Mouse (Mus musculus): ENCODE data around the gene Clcn6. TPM values are rescaled to one million over a fixed set of nuclear protein-coding genes. Genes with fewer than 3 reads are reported as not detected.
"Not testable (repeated sequence)": the region's sequence is repeated elsewhere in the genome, so short reads cannot be mapped to it uniquely, and the experiment has no call there.

Clcn6 gene
- total RNA-seq, 2 experiments from 2014 or later = 4.8 to 4.9 TPM

DNA sequence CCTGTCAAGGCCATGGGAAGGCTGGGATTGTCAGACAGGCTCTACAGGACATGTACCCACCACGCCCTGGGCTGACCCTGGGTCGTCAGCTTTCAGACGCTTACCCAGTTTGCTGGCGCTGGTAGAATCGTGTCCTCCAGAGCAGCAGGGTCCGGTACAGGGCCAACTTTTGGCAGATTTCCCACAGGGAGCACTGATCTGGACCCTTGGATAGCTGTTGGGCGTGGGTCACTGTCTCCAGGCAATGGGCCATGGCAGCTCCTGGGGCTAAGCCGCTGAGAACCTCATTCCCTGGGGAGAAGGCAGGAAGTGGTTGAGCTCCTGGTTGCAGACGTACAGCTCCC is 27.8 kb upstream of the Clcn6 start:
- peak; percentile 52 for DNase-seq (ENCODE audit: low spot score)

DNA sequence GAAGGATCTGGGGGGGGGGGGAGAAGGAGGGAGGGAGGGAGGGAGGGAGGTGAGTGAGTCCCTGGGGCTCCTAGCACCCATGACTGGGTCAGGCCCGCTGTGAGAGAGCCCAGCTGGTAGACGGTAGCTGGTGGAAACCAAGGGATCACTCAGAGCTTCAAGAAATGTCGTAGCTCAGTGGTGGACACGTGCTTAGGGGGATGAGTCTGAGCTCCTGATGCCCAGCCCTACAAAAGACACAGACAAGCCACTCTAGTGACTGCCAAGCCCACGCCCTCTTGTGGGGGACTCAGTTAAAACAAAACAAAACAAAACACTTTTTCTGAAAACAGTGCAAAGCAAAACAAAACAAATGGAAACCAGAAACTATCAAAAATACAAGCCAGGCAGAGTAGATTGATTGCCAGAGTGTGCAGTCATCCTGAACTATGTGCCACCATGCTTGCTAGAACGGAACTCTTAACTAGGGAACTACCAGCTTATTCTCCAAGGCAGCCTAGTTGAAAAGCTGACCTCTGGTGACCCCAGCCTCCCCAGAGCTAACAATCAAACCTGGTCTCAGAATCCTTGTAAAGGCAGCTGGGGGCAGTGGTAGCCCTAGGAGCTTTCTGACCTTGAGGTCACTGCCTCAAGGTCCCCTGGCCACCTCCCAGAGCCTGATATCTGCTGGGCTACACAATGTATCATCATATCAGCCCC is 27.2 kb upstream of the Clcn6 start:
- DNase-seq (ENCODE audit: low spot score) = no peak

DNA sequence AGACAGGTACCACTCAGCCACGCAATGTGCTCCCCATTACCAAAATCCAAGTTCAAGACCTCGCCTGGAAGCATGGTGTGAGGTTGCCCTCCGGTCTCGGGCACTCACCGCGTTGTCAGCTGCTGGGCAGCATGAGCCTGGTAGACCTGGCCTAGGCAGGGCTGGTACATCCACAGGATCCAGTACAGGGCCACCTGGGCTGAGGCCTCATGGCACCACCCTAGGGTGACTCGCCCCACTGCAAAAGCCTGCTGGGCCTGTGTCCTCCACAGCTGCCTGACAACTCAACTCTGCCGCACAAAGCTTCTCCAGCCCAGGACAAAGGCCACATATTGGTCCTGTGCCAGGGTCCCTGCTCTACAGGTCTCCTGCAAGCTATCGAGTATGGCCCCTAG is 22.5 kb upstream of the Clcn6 start:
- DNase-seq (ENCODE audit: low spot score) = no peak

- DNase-seq (ENCODE audit: low spot score) = no peak
Observed at GRCm38 (mm10) chr4:148060120-148061085, 21.8 kb upstream of the Clcn6 start.

- no peak for DNase-seq (ENCODE audit: low spot score)
Observed at GRCm38 (mm10) chr4:148058993-148059392, 20.4 kb upstream of the Clcn6 start.

DNA sequence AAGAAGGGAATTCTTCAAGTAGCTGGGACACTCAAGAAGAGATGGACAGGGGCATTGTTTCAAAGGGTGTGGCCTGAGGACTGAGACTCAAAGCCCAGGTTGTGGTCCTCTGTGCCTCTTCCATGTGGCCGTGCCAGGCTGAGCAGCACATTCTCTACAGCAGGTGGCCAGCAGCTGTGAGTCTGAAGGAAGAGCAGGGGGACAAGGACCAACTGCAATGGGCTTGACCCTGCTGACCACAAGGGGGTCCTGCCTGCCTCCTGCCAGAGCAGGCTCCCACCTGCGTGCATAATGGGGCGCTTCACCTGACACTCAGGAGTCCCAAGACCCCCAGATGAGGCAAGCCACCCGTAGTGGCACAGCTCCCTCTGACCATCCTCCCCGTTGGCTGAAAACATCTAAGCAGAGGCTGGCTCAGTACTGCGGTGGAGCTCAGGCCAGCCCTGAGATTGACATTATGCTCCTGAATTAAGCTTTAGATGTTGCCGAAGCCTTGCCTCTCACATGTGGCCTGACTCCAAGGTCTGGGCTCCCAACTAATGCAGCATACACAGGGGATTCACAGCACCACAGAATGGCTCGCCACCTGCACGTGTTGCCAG is 19.7 kb upstream of the Clcn6 start:
- no peak for DNase-seq (ENCODE audit: low spot score)

- no peak for DNase-seq (ENCODE audit: low spot score)
Observed at GRCm38 (mm10) chr4:148057661-148058209, 19.1 kb upstream of the Clcn6 start.

DNA sequence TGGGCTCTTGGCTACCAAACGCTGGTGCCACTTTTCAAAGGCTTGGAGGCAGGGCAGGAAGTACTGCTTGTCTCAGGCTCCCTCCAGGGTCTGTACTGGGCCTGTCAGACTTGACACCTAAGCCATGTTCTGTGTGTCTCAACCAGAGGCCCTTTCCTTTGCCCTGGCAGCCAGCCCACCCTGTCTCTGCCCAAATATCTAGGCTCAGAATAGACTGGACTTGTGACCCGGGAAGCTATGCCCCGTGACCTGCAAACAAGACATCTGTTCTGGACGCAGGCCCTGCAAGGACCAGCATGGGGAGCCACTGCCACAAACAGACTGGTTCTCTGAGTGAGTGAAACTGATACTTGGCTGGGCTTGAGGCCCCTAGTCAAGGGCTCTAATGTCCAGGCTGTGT is 18.2 kb upstream of the Clcn6 start:
- DNase-seq (ENCODE audit: low spot score) = peak; percentile 94

DNA sequence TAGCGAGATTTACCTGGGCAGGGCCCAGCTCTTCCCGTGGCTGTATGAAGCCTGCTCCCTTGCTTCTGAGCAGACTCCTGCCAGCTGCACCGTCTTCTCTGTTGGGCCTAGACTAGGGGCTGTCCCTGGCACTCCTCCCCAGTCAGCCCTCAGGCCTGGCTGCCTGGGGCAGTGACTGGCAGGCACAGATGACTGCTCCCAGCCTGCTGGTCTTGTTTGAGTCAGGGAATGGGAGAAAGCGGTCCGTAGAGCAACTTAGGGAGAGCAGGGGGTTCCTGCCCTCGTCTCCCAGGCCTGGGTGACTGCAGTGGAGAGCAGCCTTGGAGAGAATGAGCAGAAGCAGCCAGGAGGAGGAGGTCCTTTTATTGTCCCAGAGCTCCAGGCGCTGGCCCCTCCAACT is 17.6 kb upstream of the Clcn6 start:
- peak; percentile 48 for DNase-seq (ENCODE audit: low spot score)

- no peak for DNase-seq (ENCODE audit: low spot score)
Observed at GRCm38 (mm10) chr4:148054961-148055695, 16.5 kb upstream of the Clcn6 start.

DNA sequence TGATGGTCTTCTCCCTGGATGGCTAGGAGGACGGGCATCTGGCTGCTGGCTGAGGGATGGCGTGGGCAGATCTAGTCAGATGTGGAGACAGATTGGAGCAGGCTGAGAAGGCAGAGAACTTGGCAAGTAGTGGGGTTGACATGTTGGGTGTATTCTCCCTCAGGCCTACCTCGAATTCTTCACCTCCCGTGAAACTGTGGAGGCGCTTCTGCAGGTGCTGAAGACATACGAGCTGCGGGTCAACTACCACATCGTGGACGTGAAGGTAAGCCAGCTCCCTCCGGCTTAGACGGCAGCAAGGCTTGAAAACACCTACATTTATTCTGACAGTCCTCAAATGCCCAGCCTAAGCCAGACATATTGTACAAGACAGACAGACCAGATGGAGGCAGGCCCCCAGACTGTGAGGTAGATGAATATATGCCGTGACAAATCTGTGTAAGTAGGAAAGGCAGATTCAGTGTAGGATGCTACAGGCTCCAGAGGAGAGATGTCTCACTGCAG is 14.8 kb upstream of the Clcn6 start:
- DNase-seq (ENCODE audit: low spot score) = no peak

- DNase-seq (ENCODE audit: low spot score) = no peak
Observed at GRCm38 (mm10) chr4:148052976-148053375, 14.4 kb upstream of the Clcn6 start.

GRCm38 (mm10) chr4:148051886-148052285 is 13.3 kb upstream of the Clcn6 start:
- DNase-seq (ENCODE audit: low spot score) = no peak

GRCm38 (mm10) chr4:148051046-148051776 is 12.6 kb upstream of the Clcn6 start:
- no peak for DNase-seq (ENCODE audit: low spot score)

DNA sequence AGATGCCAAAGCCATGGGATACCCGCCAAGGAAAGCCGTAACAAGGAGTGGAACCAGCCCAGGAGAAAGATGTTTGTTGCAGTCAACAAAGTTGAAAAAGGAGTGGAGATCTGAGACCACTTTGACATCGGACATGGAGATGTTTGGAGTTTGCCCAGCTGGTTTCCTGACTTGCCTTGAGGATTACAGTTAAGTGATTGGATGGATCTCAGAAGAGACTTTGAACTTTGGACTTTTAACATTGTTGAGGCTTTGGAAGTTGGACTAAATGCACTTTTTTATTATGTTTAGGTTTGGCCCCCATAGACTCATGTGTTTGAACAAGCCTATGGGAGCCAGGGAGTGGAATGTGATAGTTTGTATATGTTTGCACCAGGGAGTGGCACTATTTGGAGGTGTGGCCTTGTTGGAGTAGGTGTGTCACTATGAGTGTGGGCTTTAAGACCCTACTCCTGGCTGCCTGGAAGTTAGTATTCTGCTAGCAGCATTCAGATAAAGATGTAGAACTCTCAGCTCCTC is 11.8 kb upstream of the Clcn6 start:
- not testable (repeated sequence) for DNase-seq (ENCODE audit: low spot score)

DNA sequence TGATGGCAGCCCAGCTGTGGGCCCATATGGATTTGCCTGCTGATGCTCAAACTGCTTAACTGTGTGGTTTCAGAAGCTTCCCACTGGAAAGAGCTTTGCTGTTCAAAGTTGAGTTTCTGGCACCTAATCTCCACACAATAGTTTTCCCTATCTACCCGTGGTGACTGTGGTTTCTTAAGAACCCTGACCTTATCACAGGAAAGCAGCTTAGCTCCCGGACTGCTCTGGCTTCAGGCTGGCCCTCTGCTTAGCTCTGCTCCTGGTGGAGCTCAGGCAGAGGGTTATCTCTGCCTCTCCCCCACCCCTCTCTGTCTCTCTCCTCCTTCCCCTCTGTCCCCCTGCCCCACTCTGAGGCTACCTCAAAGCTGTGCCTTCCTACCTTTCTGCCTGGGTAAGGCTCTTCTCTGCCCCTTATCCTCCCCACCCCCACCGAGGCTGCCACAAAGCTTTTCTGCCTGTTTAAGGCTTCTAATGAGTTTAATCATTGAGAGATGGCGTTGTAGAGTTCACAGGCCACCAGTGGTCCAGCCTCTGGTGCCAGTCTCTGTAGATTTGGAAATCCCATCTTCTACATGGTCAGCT is 7.9 kb upstream of the Clcn6 start:
- no peak for DNase-seq (ENCODE audit: low spot score)

- no peak for DNase-seq (ENCODE audit: low spot score)
Observed at GRCm38 (mm10) chr4:148044113-148044512, 5.5 kb upstream of the Clcn6 start.

DNA sequence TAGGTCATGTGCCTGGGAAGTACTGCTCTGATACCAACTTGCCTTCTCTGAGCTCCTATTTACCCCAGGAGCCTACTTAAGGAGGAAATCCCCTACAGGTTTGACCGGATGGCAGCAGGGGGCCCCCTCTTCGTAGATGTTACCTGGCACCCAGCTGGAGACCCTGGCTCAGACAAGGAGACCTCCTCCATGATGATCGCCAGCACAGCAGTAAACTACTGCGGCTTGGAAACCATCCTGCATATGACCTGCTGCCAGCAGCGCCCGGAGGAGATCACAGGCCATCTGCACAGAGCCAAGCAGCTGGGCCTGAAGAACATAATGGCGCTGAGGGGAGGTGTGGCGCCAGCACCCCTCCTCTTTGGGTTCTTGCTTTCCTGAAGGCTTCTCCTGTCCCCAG is 4.7 kb upstream of the Clcn6 start:
- not testable (repeated sequence) for DNase-seq (ENCODE audit: low spot score)

DNA sequence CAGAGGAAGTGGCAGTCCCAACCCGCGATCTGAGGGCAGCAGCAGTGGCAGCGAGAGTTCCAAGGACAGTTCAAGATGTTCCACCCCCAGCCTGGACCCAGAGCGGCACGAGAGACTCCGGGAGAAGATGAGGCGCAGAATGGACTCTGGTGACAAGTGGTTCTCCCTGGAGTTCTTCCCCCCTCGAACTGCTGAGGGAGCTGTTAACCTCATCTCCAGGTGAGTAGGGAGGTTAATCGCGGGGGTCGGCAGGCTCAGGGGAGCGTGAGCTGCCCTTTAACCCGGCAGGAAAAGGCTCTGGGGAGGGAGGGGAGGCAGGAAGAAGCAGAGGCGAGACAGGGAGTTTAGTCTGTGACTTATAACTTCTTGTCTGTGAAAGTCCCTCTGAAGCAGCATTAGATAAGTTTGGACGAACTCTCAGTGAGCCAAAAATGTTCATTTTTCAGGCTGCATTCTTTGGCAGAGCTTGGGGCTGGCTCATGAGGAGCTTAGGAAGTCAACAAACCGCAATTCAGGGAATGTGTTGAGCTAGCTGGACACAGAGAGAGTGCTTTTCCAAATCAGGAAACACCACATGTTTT is 3.1 kb upstream of the Clcn6 start:
- peak; percentile 34 for DNase-seq (ENCODE audit: low spot score)

Measured in gastrocnemius, adult 18-20 months (tissue).